Mouse (Mus musculus): Measurements from ENCODE around the gene Ermn.

Ermn gene

DNA sequence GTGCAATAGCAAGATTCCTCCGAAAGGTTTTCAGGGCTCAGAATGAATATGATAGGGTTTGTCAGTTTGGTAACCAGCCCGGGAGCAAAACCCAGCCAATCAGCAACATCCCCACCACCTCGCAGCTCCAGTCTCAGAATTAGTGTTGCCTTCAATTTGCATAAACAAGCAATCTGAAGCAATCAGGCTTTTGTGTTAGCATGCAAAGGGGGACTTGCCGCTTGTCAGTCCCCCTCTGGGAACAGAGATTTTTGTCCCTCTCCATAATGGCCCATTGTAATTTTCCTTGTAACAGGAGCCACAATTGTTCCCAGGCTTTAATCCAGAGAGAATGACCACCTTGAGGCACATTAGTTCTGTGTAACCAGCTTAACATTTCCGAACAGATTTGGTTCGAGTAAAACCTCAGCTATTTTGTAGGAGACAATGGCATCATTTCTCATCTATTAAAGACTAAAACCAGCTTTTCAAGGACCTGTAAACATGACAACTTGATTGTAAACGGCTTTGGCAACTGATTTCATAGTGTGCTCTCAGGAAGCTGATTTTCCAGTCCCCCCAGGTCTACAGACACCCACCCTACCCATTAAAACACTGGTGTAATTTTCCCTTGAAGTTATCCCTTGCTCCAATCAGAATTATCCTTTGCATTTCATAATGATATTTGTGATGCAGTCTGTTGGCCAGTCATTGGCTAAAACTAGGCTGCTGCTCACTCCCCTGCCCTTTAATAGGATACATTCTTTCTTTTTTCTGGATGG, at the start of gene Ermn:
Ermn (minus strand) TSS at position 44 of the 761 bp plus-strand sequence.
- no peak for DNase-seq (ENCODE audit: low read depth)

- no peak for DNase-seq (ENCODE audit: low read depth)
Observed at GRCm38 (mm10) chr2:58094818-58095217, 42.2 kb upstream of the Ermn start.

DNA sequence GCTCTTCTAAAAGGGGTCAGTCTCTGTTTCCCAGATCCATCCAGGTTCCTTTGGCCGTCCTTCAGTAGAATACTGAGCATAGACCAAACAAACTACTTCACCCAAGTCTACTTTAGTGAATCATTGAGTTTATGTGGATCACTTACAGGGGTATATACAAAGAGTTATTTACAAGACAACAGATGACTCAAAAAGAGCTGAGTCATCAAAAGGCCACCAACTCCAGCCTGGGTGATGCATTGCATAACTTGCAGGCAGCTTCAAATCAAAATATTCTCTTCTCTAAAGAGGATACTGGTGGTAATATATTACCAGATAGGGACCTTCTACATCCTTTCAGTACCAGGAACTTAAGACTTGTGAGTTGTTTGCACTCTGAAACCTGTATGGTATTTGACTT, 33.8 kb upstream of the Ermn start:
- no peak for DNase-seq (ENCODE audit: low read depth)

DNA sequence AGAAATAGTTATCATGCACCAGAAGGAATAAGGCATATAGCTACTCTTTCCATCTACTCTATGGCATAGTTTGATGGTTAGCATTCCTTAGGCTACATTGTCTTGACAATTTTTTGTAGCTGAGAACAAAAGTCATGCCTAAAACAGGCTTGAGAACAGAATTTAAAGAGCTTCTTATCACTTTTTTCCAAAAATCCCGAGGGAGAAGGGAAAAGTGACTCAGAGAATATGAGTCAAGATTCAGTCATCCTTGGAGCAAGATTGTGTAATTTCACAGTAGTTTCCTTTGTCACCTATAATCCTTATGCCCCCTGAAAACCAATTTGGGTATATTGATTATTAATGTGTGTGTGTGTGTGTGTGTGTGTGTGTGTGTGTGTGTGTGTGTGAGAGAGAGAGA, 27.2 kb upstream of the Ermn start:
- DNase-seq (ENCODE audit: low read depth) = peak; percentile 35

GRCm38 (mm10) chr2:58055383-58055782, 2.7 kb upstream of the Ermn start:
- peak; percentile 55 for DNase-seq (ENCODE audit: low read depth)

DNA sequence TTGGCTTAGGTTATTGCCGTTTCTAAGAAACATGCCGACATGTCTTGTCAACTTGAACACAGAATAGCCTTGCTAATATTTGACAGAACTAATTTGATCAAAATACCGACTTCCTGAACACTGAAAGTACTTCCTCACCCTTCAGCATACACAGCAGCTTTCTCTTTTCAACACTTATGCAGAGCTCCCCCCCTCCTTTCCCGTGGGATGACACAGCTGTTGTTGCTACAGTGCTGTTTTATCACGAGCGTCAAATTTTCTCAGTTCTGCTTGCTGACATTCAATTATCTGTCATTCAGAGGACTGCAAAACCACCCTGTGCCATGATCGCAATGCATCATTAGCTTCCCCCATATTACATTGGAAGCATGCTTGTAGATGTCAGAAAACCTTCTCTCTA, 10.8 kb downstream of the Ermn start:
- no peak for DNase-seq (ENCODE audit: low read depth)

GRCm38 (mm10) chr2:58036926-58037325, 15.7 kb downstream of the Ermn start:
- DNase-seq (ENCODE audit: low read depth) = no peak

DNA sequence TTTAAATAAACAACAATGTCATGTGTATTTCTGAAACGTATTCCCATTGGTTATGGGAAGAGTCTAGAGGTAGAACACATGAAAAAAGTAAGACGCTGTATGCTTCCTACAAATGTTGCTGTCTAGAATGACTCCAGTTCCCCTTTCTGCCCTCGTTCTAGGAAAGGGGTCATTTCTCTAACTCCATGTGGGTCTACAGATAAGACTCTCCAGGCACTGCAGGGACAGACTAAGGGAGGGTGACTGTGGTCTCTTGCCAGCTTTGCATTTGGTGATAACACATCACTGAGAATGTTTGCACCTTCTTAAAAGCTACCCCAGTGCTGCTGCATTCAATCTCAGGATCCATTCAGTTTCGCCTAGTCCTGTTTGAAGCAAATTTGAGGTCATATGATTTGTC, 17.0 kb downstream of the Ermn start:
- DNase-seq (ENCODE audit: low read depth) = no peak

- peak; percentile 15 for DNase-seq (ENCODE audit: low read depth)
Observed at GRCm38 (mm10) chr2:58031431-58031830, 21.2 kb downstream of the Ermn start.

DNA sequence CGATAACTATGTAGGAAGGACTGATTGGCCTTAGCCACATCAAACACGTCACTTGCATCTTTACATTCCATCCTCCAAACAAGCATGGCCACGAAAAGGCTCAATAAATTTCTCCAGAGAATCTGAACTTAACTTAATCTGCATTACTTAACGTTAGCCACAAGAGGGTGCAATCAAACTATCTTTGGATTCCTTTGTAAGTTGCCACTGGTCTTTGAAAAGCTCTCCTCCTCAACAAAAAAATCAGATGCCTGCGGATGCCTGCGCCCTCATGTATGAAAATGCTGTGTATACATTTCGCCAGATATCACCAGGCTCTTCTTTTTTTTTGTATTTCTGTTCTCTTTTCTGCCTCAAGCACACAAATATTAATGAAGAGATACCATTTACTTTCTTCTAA, 23.3 kb downstream of the Ermn start:
- peak; percentile 18 for DNase-seq (ENCODE audit: low read depth)

GRCm38 (mm10) chr2:58026740-58027139, 25.9 kb downstream of the Ermn start:
- no peak for DNase-seq (ENCODE audit: low read depth)

- DNase-seq (ENCODE audit: low read depth) = no peak
Observed at GRCm38 (mm10) chr2:58023556-58023955, 29.1 kb downstream of the Ermn start.

DNA sequence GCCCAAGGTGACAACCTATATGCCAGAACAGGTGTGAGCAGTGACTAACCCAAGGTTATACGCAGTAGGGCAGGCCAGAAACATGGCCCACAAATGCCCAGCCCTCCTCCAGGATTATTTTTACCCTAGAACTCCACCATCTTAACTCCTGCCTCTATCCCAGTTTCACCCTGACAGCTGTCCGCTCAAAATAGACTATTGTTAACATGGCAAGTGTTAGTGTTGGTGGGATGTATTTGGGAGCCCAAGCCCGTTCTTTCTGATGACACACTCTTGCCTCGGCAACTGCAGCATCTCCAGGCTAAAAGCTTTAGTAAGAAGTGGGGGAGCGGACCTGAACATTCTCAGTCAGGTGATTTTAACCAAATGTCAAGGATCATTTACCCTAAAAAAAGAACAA, 45.6 kb downstream of the Ermn start:
- DNase-seq (ENCODE audit: low read depth) = no peak

GRCm38 (mm10) chr2:58001497-58001896, 51.2 kb downstream of the Ermn start:
- no peak for DNase-seq (ENCODE audit: low read depth)

- no peak for DNase-seq (ENCODE audit: low read depth)
Observed at GRCm38 (mm10) chr2:57997752-57998430, 54.8 kb downstream of the Ermn start, which contains the start of gene Galnt5. Gene Galnt5, plus strand, starts transcription at chr2:57997884.

Data from fibroblast of lung, adult 2 months (primary cell).